Comparison of ENCODE assay signal across 24 mouse cellular contexts in genomic region chr13:37742248-37742647, GRCm38 (mm10).
"Had no signal": no experiment of that assay in that cellular context is flagged by ENCODE, and none has a peak within 500 bp of the region (broad histone marks: within the 10 kb centered on the region; RNA-seq: fewer than 3 reads in every experiment).

No protein-coding gene starts in this region.

- H3K4me1 ChIP-seq: hindbrain, embryonic 10.5 days; hindbrain, embryonic 12.5 days; limb, embryonic 10.5 days; limb, embryonic 12.5 days had no signal

- H3K4me3 ChIP-seq: heart, embryonic 10.5 days; heart, embryonic 12.5 days; hindbrain, embryonic 10.5 days; hindbrain, embryonic 12.5 days; intestine, embryonic 15.5 days; layer of hippocampus, adult 2 months; left cerebral cortex, adult 2 months; limb, embryonic 10.5 days; limb, embryonic 12.5 days had no signal

- DNase-seq: gastrocnemius, postnatal 14 days; gastrocnemius, postnatal 36 days; heart, adult 18-20 months; heart, postnatal 10 days; heart, postnatal 4 days; kidney, adult 18-20 months; kidney, adult 8-10 months; kidney, postnatal 10 days; kidney, postnatal 25 days; kidney, postnatal 4 days; liver had no signal

- ATAC-seq: hindbrain, embryonic 16.5 days; inflammation-experienced regulatory T-cells, adult 6 months; intestine, postnatal 0 days had no signal

- H3K27ac ChIP-seq: heart, embryonic 10.5 days; hindbrain, embryonic 10.5 days; hindbrain, embryonic 12.5 days; hindbrain, embryonic 14.5 days; intestine, embryonic 15.5 days; layer of hippocampus, adult 2 months; left cerebral cortex, adult 2 months; limb, embryonic 10.5 days; limb, embryonic 12.5 days had no signal
